Mouse (Mus musculus) adrenal gland, adult 10 weeks (tissue): ENCODE results near the gene Gm3298. TPM values are rescaled to one million over a fixed set of nuclear protein-coding genes. Genes with fewer than 3 reads are reported as not detected.

Experiments used
- polyA plus RNA-seq: library from polyadenylated mRNA; stranded (reverse); fragments of 350-450 nt; fragmentation: Illumina TruSeq; extraction: RNeasy Lipid Tissue Mini Kit (QIAGEN cat#74804); gene quantifications from one replicate; pipeline ENCODE4 v1.2.3, GENCODE M21; 2014; ENCODE audit warnings: low read depth, low replicate concordance

Gene Gm3298
- not detected for polyA plus RNA-seq

GRCm38 (mm10) chr14:5015591-5015990, at the start of gene Gm3298:
Gm3298 (plus strand) TSS chr14:5015891.

GRCm38 (mm10) chr14:4983635-4984034, 32.1 kb upstream of the Gm3298 start, which contains the start of gene Gm8297:
Gm8297 (plus strand) TSS chr14:4983935.

GRCm38 (mm10) chr14:5050329-5050728, 34.6 kb downstream of the Gm3298 start, which contains the start of gene 4930555G01Rik:
4930555G01Rik (plus strand) TSS chr14:5050629.

Other genes with a start within 250 kb of the Gm3298 start
- not detected for gene Gm9602, start 239.6 kb upstream of the Gm3298 start, polyA plus RNA-seq
- not detected for gene Gm3269, start 177.8 kb upstream of the Gm3298 start, polyA plus RNA-seq
- gene Gm3264, start 160.3 kb upstream of the Gm3298 start, polyA plus RNA-seq = not detected
- not detected for gene Gm3278, start 123.5 kb upstream of the Gm3298 start, polyA plus RNA-seq
- gene Gm8297, start 32.0 kb upstream of the Gm3298 start, polyA plus RNA-seq = not detected
- gene 4930555G01Rik, start 34.7 kb downstream of the Gm3298 start, polyA plus RNA-seq = not detected
- gene Gm8281, start 55.1 kb downstream of the Gm3298 start, polyA plus RNA-seq = 1.6 TPM
- gene Gm8279, start 115.6 kb downstream of the Gm3298 start, polyA plus RNA-seq = not detected
- not detected for gene Gm3317, start 148.6 kb downstream of the Gm3298 start, polyA plus RNA-seq
- not detected for gene Gm8271, start 169.9 kb downstream of the Gm3298 start, polyA plus RNA-seq
- gene Gm3526, start 244.7 kb downstream of the Gm3298 start, polyA plus RNA-seq = not detected